Mouse (Mus musculus) E14TG2a.4 (cell line): Measurements from ENCODE around the gene Trpm1.

Source experiments
- H3K27me3 ChIP-seq: 2 replicates; pipeline ENCODE4 v1.6.1; 2014; ENCODE audit warnings: low read length, control low read depth; ENCODE audit not compliant: insufficient read depth
- H3K36me3 ChIP-seq: 2 replicates; pipeline ENCODE4 v1.6.1; 2014; ENCODE audit warnings: low read length, control low read depth; ENCODE audit not compliant: insufficient read depth
- H3K4me1 ChIP-seq: replicated peaks from 2 replicates; pipeline ENCODE4 v1.6.1; 2014; ENCODE audit warnings: low read depth, low read length, control low read depth
- H3K4me3 ChIP-seq: replicated peaks from 2 replicates; pipeline ENCODE4 v1.5.1; 2014; ENCODE audit warnings: mild to moderate bottlenecking, low read length
- H3K9me3 ChIP-seq: 2 replicates; pipeline ENCODE4 v1.6.1; 2014; ENCODE audit warnings: low read length, control low read depth
- CTCF ChIP-seq: conservative IDR thresholded peaks from 2 replicates; pipeline ENCODE4 v1.5.1; 2014; ENCODE audit warnings: low read length
- NANOG ChIP-seq: IDR thresholded peaks from 2 replicates; pipeline ENCODE4 v1.6.1; 2014; ENCODE audit warnings: borderline replicate concordance, low read length, mixed read lengths
- POU5F1 ChIP-seq: IDR thresholded peaks from 2 replicates; pipeline ENCODE4 v1.6.1; 2014; ENCODE audit warnings: low read length, borderline replicate concordance

Gene Trpm1

GRCm38 (mm10) chr7:64271926-64272325, 118.3 kb downstream of the Trpm1 start:
- TF ChIP-seq CTCF, result no peak
- TF ChIP-seq POU5F1, result no peak
- TF ChIP-seq NANOG, result no peak

GRCm38 (mm10) chr7:64275518-64275917, 121.9 kb downstream of the Trpm1 start:
- H3K36me3 ChIP-seq, result no peaks in the 10 kb centered on the region
- TF ChIP-seq CTCF (no peak), NANOG (no peak), POU5F1 (no peak)
- H3K4me1 ChIP-seq, result peaks cover 13% of the 10 kb centered on the region
- H3K9me3 ChIP-seq, result no peaks in the 10 kb centered on the region
- H3K27me3 ChIP-seq, result no peaks in the 10 kb centered on the region
- H3K4me3 ChIP-seq, result no peak overlapping the region

More at GRCm38 (mm10) chr7:64271926-64272325, 118.3 kb downstream of the Trpm1 start:
- peaks cover 24% of the 10 kb centered on the region for H3K4me1 ChIP-seq
- no peak overlapping the region for H3K4me3 ChIP-seq
- H3K27me3 ChIP-seq, result peaks cover 26% of the 10 kb centered on the region
- H3K9me3 ChIP-seq, result no peaks in the 10 kb centered on the region
- H3K36me3 ChIP-seq, result no peaks in the 10 kb centered on the region

- Histone ChIP-seq H3K9me3 (no peaks in the 10 kb centered on the region), H3K4me1 (peaks cover 11% of the 10 kb centered on the region), H3K36me3 (no peaks in the 10 kb centered on the region), H3K4me3 (no peak overlapping the region), H3K27me3 (no peaks in the 10 kb centered on the region)
- TF ChIP-seq POU5F1, result no peak
- TF ChIP-seq NANOG, result no peak
- no peak for TF ChIP-seq CTCF
Measured at GRCm38 (mm10) chr7:64276921-64277320, 123.3 kb downstream of the Trpm1 start.

- Histone ChIP-seq H3K4me3 (no peak overlapping the region), H3K9me3 (no peaks in the 10 kb centered on the region), H3K27me3 (no peaks in the 10 kb centered on the region), H3K4me1 (peaks cover 3% of the 10 kb centered on the region; the same call in 1 of the 2 replicates), H3K36me3 (no peaks in the 10 kb centered on the region)
- no peak for TF ChIP-seq NANOG
- no peak for TF ChIP-seq POU5F1
- no peak for TF ChIP-seq CTCF
Measured at GRCm38 (mm10) chr7:64278526-64278925, 124.9 kb downstream of the Trpm1 start.

GRCm38 (mm10) chr7:64279548-64279947, 125.9 kb downstream of the Trpm1 start:
- Histone ChIP-seq H3K4me3 (no peak overlapping the region), H3K27me3 (no peaks in the 10 kb centered on the region), H3K4me1 (peaks cover 1% of the 10 kb centered on the region; the same call in 1 of the 2 replicates), H3K36me3 (no peaks in the 10 kb centered on the region), H3K9me3 (no peaks in the 10 kb centered on the region)
- no peak for TF ChIP-seq CTCF
- no peak for TF ChIP-seq NANOG
- TF ChIP-seq POU5F1, result no peak

- TF ChIP-seq POU5F1, result no peak
- TF ChIP-seq NANOG, result no peak
- no peak for TF ChIP-seq CTCF
- Histone ChIP-seq H3K4me1 (peaks cover 8% of the 10 kb centered on the region), H3K4me3 (no peak overlapping the region), H3K27me3 (peaks cover 9% of the 10 kb centered on the region), H3K36me3 (no peaks in the 10 kb centered on the region), H3K9me3 (no peaks in the 10 kb centered on the region)
Measured at GRCm38 (mm10) chr7:64286566-64286965, 132.9 kb downstream of the Trpm1 start.

GRCm38 (mm10) chr7:64287414-64288091, 133.9 kb downstream of the Trpm1 start, which contains the start of gene Mtmr10:
Mtmr10 (plus strand) TSS chr7:64287653.
- TF ChIP-seq POU5F1, result no peak
- no peak for TF ChIP-seq CTCF
- TF ChIP-seq NANOG, result no peak
- Histone ChIP-seq H3K4me1 (peaks cover 8% of the 10 kb centered on the region), H3K9me3 (no peaks in the 10 kb centered on the region), H3K27me3 (peaks cover 9% of the 10 kb centered on the region), H3K36me3 (no peaks in the 10 kb centered on the region; the same call in 1 of the 2 replicates), H3K4me3 (peak within 1 kb of the TSS; percentile 94)

- TF ChIP-seq POU5F1, result no peak
- TF ChIP-seq NANOG, result no peak
- TF ChIP-seq CTCF, result no peak
- Histone ChIP-seq H3K9me3 (no peaks in the 10 kb centered on the region), H3K36me3 (no peaks in the 10 kb centered on the region; the same call in 1 of the 2 replicates), H3K27me3 (peaks cover 9% of the 10 kb centered on the region), H3K4me1 (peaks cover 8% of the 10 kb centered on the region), H3K4me3 (no peak overlapping the region)
Measured at GRCm38 (mm10) chr7:64289416-64289815, 135.8 kb downstream of the Trpm1 start.

GRCm38 (mm10) chr7:64290431-64290830, 136.8 kb downstream of the Trpm1 start:
- H3K4me1 ChIP-seq, result peaks cover 8% of the 10 kb centered on the region
- H3K4me3 ChIP-seq, result no peak overlapping the region
- no peak for TF ChIP-seq NANOG
- no peaks in the 10 kb centered on the region; the same call in 1 of the 2 replicates for H3K36me3 ChIP-seq
- H3K27me3 ChIP-seq, result peaks cover 9% of the 10 kb centered on the region
- no peaks in the 10 kb centered on the region for H3K9me3 ChIP-seq
